Mouse (Mus musculus) neural tube, postnatal 0 days (tissue): Measurements from ENCODE around the gene Casc4. TPM values are rescaled to one million over a fixed set of nuclear protein-coding genes. Genes with fewer than 3 reads are reported as not detected.

Experiments
- polyA plus RNA-seq: library from polyadenylated mRNA; unstranded; fragments of >200 nt; fragmentation: Nextera tagmentation; extraction: Ambion mirVana; gene quantifications from 2 replicates; pipeline ENCODE4 v1.2.1, GENCODE M21; 2015

The Casc4 gene
- 65.6 and 82.9 TPM in 2 replicates for polyA plus RNA-seq

GRCm38 (mm10) chr2:121866632-121867050 lies at the start of gene Casc4:
Gene Casc4 (plus strand): TSS chr2:121866970.

GRCm38 (mm10) chr2:121955765-121956223 lies 89.0 kb downstream of the Casc4 start, which contains the start of the genes Ctdspl2 and Mageb3:
Gene Ctdspl2 (plus strand): TSS chr2:121956001.
Gene Mageb3 (minus strand): TSS chr2:121956092.

Other genes with a start within 250 kb of the Casc4 start
- 15.8 and 17.8 TPM in 2 replicates for gene Frmd5, start 59.9 kb upstream of the Casc4 start, polyA plus RNA-seq
- gene Ctdspl2, start 89.0 kb downstream of the Casc4 start, polyA plus RNA-seq, result 26.0 and 28.9 TPM in 2 replicates
- gene Mageb3, start 89.1 kb downstream of the Casc4 start, polyA plus RNA-seq, result 0.25 and 0.34 TPM in 2 replicates
- gene Eif3j1, start 161.6 kb downstream of the Casc4 start, polyA plus RNA-seq, result 13.6 and 13.7 TPM in 2 replicates